Mouse (Mus musculus) forebrain, embryonic 16.5 days (tissue): ENCODE data around the gene Ggact. TPM values are rescaled to one million over a fixed set of nuclear protein-coding genes. Genes with fewer than 3 reads are reported as not detected.

Experiments
- ATAC-seq: fragments of 200-750 bp; cut with Nextera tagmentation; 2 replicates; pipeline ENCODE4 v1.8.0; 2017; ENCODE audit warnings: mild to moderate bottlenecking, moderate library complexity
- H3K27ac ChIP-seq: fragments of 300-500 bp; sonication (generic); 2 replicates; pipeline ENCODE4 v1.5.1; 2014; ENCODE audit warnings: low read length, control low read depth
- H3K27me3 ChIP-seq: fragments of 300-500 bp; sonication (generic); replicated peaks from 2 replicates; pipeline ENCODE4 v1.6.1; 2014; ENCODE audit warnings: low read length; ENCODE audit not compliant: control insufficient read depth, insufficient read depth
- H3K36me3 ChIP-seq: fragments of 300-500 bp; sonication (generic); 2 replicates; pipeline ENCODE4 v1.6.1; 2014; ENCODE audit not compliant: control insufficient read depth, insufficient read depth
- H3K4me1 ChIP-seq: fragments of 300-500 bp; sonication (generic); replicated peaks from 2 replicates; pipeline ENCODE4 v1.6.1; 2014; ENCODE audit warnings: low read length; ENCODE audit not compliant: control insufficient read depth, insufficient read depth
- H3K4me2 ChIP-seq: fragments of 300-500 bp; sonication (generic); 2 replicates; pipeline ENCODE4 v1.6.1; 2014; ENCODE audit warnings: mild to moderate bottlenecking, low read length, control low read depth
- H3K4me3 ChIP-seq: fragments of 300-500 bp; sonication (generic); replicated peaks from 2 replicates; pipeline ENCODE4 v1.5.1; 2014; ENCODE audit warnings: mild to moderate bottlenecking, low read length, control low read depth
- H3K9ac ChIP-seq: fragments of 300-500 bp; sonication (generic); replicated peaks from 2 replicates; pipeline ENCODE4 v1.6.1; 2014; ENCODE audit warnings: low read depth, low read length, control low read depth
- H3K9me3 ChIP-seq: fragments of 300-500 bp; sonication (generic); 2 replicates; pipeline ENCODE4 v1.6.1; 2016; ENCODE audit warnings: low read length; ENCODE audit not compliant: control insufficient read depth
- WGBS: fragments of 180-500 bp; shearing (Covaris S2); extraction: QIAGEN DNeasy Blood & Tissue Kit; methylation state at CpG from one replicate; pipeline ENCODE4 v1.1.7; 2014; 5-methylcytosine and 5-hydroxymethylcytosine counted together
- polyA plus RNA-seq: library from polyadenylated mRNA; unstranded; fragments of >200 nt; fragmentation: Nextera tagmentation; extraction: Ambion mirVana; gene quantifications from 2 replicates; pipeline ENCODE4 v1.2.1, GENCODE M21; 2015

The Ggact gene
- polyA plus RNA-seq, 1 experiment from 2014 or later: 6.2 TPM

DNA sequence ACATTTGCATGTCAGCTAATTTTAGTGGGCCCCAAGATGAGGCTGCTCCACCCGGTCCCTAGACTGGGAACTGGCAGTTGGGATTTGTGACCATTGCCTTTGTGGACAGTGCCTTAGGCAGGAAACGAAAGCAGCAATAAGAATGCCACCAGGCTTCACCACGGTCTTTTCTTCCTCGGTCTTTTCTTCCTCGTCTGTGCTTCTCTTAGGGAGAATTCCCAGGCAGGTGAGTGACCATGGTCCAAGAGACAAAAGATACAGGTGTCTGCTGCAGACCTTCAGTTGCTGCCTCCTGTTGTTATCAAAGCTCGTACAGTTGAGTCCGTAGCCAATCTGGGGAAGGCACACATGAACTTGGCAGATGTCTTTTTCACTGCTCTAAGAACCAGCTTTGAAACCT is 33.3 kb downstream of the Ggact start:
- H3K4me1 ChIP-seq: peaks cover 47% of the 10 kb centered on the region
- peaks cover 8% of the 10 kb centered on the region; the same call in 1 of the 2 replicates for H3K27me3 ChIP-seq
- H3K9ac ChIP-seq: no peak overlapping the region
- H3K27ac ChIP-seq: no peak overlapping the region
- ATAC-seq: no peak
- H3K4me3 ChIP-seq: no peak overlapping the region
- 60% methylated on average over 7 of the region's 7 CpGs for WGBS
- H3K9me3 ChIP-seq: no peaks in the 10 kb centered on the region
- H3K36me3 ChIP-seq: no peaks in the 10 kb centered on the region
- no peak overlapping the region for H3K4me2 ChIP-seq

- H3K4me3 ChIP-seq: no peak overlapping the region
- H3K4me1 ChIP-seq: peaks cover 31% of the 10 kb centered on the region
- H3K27ac ChIP-seq: no peak overlapping the region
- H3K27me3 ChIP-seq: peaks cover 17% of the 10 kb centered on the region
- 89% methylated on average over 3 of the region's 3 CpGs for WGBS
- H3K4me2 ChIP-seq: no peak overlapping the region
- H3K9ac ChIP-seq: no peak overlapping the region
- ATAC-seq: no peak
- no peaks in the 10 kb centered on the region for H3K9me3 ChIP-seq
- H3K36me3 ChIP-seq: no peaks in the 10 kb centered on the region
These were observed 35.8 kb downstream of the Ggact start for GRCm38 (mm10) chr14:122877787-122878186.

DNA sequence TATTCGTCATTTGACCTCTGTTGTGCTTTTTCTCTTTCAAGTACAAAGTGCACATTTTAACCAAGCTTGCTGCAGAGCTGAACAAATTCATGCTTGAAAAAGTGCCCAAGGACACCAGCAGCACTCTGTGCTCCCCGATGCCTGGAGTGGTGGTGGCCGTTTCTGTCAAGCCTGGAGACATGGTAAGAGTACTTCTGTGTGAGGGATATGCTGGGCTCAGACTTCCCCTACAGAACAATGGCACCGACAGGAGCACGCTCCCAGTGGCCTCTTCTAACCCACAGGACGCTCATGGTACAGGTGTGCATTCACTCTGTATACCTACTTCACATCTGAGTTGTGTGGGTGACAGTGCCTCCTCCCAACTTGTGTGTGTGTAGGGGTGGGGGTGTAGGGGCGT is 36.8 kb downstream of the Ggact start:
- H3K36me3 ChIP-seq: no peaks in the 10 kb centered on the region
- no peak for ATAC-seq

DNA sequence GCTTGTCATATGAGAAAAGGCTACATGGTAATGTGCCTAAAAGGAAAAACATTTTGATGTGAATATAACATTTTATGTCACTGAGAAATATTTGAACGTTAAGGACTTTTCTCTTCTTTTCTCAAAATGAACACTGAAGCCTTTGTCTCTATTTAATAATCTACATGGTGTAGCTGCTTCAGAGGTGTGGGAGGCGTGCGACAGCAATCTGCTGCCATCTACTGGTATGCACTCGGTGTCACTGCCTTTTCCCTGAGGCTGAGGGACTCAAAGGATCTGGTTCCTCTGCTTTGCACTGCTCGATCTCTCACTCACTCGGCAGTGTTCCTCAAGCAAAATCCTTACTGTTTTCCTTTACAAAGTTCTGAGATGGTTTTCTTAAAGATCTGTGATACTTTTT is 37.4 kb downstream of the Ggact start:
- H3K4me1 ChIP-seq: peaks cover 31% of the 10 kb centered on the region
- H3K9ac ChIP-seq: no peak overlapping the region
- no peak overlapping the region for H3K4me3 ChIP-seq
- H3K27ac ChIP-seq: no peak overlapping the region
- H3K27me3 ChIP-seq: peaks cover 17% of the 10 kb centered on the region
- no peak overlapping the region for H3K4me2 ChIP-seq
- 1% methylated on average over 6 of the region's 6 CpGs for WGBS
- no peaks in the 10 kb centered on the region for H3K9me3 ChIP-seq
- no peaks in the 10 kb centered on the region for H3K36me3 ChIP-seq
- ATAC-seq: peak; percentile 94

More for the DNA sequence above, 36.8 kb downstream of the Ggact start:
- Histone ChIP-seq H3K4me1 (peaks cover 31% of the 10 kb centered on the region), H3K4me2 (no peak overlapping the region), H3K27me3 (peaks cover 17% of the 10 kb centered on the region), H3K9me3 (no peaks in the 10 kb centered on the region), H3K4me3 (no peak overlapping the region), H3K9ac (no peak overlapping the region), H3K27ac (no peak overlapping the region)
- WGBS: 73% methylated on average over 7 of the region's 7 CpGs

DNA sequence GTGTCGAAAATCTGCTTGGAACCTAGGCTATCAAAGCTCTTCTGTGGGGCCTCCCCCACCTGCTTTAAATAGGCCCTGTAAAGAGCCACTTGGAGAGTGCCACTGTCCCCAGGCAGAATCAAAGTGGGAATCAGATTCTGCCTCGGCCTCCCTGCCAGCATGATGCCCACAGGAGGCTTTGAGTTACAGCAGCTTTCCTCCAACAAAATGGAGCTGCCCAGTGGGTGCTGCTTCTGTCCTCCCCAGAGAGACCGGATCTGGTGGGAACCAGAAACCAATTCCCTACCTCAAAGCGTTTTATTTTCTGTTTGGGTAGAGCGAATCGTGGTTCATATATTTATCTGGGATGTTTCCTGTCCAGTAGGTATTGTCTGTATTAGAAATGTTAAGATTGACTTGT is 37.9 kb downstream of the Ggact start:
- no peak overlapping the region for H3K4me3 ChIP-seq
- no peak overlapping the region for H3K4me2 ChIP-seq
- H3K27ac ChIP-seq: peak overlapping the region; percentile 19
- H3K27me3 ChIP-seq: peaks cover 17% of the 10 kb centered on the region
- no peaks in the 10 kb centered on the region for H3K9me3 ChIP-seq
- no peaks in the 10 kb centered on the region for H3K36me3 ChIP-seq
- 44% methylated on average over 6 of the region's 6 CpGs for WGBS
- no peak for ATAC-seq
- H3K4me1 ChIP-seq: peaks cover 31% of the 10 kb centered on the region
- peak overlapping the region; percentile 29; the same call in 1 of the 2 replicates for H3K9ac ChIP-seq

GRCm38 (mm10) chr14:122875056-122875455 is 38.5 kb downstream of the Ggact start:
- H3K4me3 ChIP-seq: no peak overlapping the region
- no peak for ATAC-seq
- no peaks in the 10 kb centered on the region for H3K9me3 ChIP-seq
- no peaks in the 10 kb centered on the region for H3K36me3 ChIP-seq
- WGBS: 34% methylated on average over 8 of the region's 8 CpGs
- H3K27me3 ChIP-seq: peaks cover 15% of the 10 kb centered on the region
- no peak overlapping the region for H3K4me2 ChIP-seq
- H3K4me1 ChIP-seq: peaks cover 27% of the 10 kb centered on the region
- H3K27ac ChIP-seq: peak overlapping the region; percentile 35; the same call in 1 of the 2 replicates
- H3K9ac ChIP-seq: peak overlapping the region; percentile 8; the same call in 1 of the 2 replicates

GRCm38 (mm10) chr14:122872612-122873011 is 40.9 kb downstream of the Ggact start:
- H3K4me2 ChIP-seq: no peak overlapping the region
- H3K4me1 ChIP-seq: peaks cover 28% of the 10 kb centered on the region
- 60% methylated on average over 6 of the region's 6 CpGs for WGBS
- peaks cover 14% of the 10 kb centered on the region for H3K27me3 ChIP-seq
- H3K27ac ChIP-seq: no peak overlapping the region
- no peak overlapping the region for H3K4me3 ChIP-seq
- H3K9me3 ChIP-seq: no peaks in the 10 kb centered on the region
- ATAC-seq: no peak
- no peak overlapping the region for H3K9ac ChIP-seq
- no peaks in the 10 kb centered on the region for H3K36me3 ChIP-seq

DNA sequence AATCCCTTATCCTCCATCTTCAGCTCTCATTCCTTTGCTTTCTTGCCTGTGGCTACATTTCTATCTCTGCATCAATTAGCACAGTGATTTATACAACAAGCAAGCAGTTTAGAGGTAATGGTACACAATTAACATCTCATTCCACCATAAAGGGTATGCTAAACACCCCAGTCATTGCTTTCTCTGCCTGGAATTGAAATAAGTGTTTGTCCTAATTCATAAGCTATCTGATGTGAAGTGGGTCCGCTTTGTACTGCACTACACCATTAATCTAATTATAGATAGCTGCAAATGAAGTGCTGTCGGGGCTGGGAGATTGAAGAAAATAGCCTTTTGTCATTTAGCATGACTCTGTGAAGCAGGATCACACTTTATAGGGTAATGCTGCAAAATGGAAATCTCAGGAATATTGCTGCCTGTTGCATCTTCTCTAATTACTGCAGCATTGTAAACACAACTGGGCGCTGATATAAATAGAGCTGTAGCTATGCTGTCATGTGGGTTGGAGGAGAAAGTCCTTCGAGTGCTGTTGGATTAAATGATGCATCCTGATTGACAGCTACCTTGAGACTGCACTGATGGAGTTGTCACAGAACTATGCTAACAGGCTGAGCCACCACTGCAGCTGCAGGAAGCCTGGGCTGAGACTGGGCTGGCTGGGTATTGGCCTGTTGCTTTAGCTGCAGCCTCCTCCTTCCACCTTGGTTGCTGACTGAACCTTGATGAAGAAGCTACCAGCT is 41.5 kb downstream of the Ggact start:
- ATAC-seq: peak; percentile 83
- H3K4me2 ChIP-seq: no peak overlapping the region
- H3K36me3 ChIP-seq: no peaks in the 10 kb centered on the region
- 10% methylated on average over 4 of the region's 4 CpGs for WGBS
- H3K4me1 ChIP-seq: peaks cover 28% of the 10 kb centered on the region
- peaks cover 13% of the 10 kb centered on the region for H3K27me3 ChIP-seq
- H3K9me3 ChIP-seq: no peaks in the 10 kb centered on the region
- H3K9ac ChIP-seq: no peak overlapping the region
- no peak overlapping the region for H3K27ac ChIP-seq
- H3K4me3 ChIP-seq: no peak overlapping the region

- no peak overlapping the region for H3K27ac ChIP-seq
- no peaks in the 10 kb centered on the region for H3K9me3 ChIP-seq
- H3K4me1 ChIP-seq: peaks cover 16% of the 10 kb centered on the region
- H3K4me3 ChIP-seq: no peak overlapping the region
- no peak overlapping the region for H3K9ac ChIP-seq
- 73% methylated on average over 6 of the region's 6 CpGs for WGBS
- no peaks in the 10 kb centered on the region for H3K36me3 ChIP-seq
- ATAC-seq: no peak
- H3K4me2 ChIP-seq: no peak overlapping the region
- H3K27me3 ChIP-seq: peaks cover 9% of the 10 kb centered on the region
These were observed 43.7 kb downstream of the Ggact start for GRCm38 (mm10) chr14:122869831-122870230.
